Mouse (Mus musculus) CD4-positive helper T cell, adult 2 months (primary cell): ENCODE measurements around the gene Cfap61.

Experiments used
- DNase-seq: peaks from one replicate; pipeline ENCODE4 v3.0.0-alpha.2; 2012; ENCODE audit warnings: low read depth, missing footprints, low spot score

Gene Cfap61

GRCm38 (mm10) chr2:146256321-146256875, 321.8 kb downstream of the Cfap61 start:
- DNase-seq = no peak

GRCm38 (mm10) chr2:146257037-146257436, 322.5 kb downstream of the Cfap61 start:
- no peak for DNase-seq

- DNase-seq = no peak
These were observed 323.0 kb downstream of the Cfap61 start for GRCm38 (mm10) chr2:146257609-146258008.

GRCm38 (mm10) chr2:146258736-146259469, 324.3 kb downstream of the Cfap61 start:
- no peak for DNase-seq

GRCm38 (mm10) chr2:146259787-146260560, 325.4 kb downstream of the Cfap61 start:
- DNase-seq = no peak

GRCm38 (mm10) chr2:146261146-146261545, 326.6 kb downstream of the Cfap61 start:
- no peak for DNase-seq

GRCm38 (mm10) chr2:146262215-146262614, 327.6 kb downstream of the Cfap61 start:
- no peak for DNase-seq

- DNase-seq = no peak
These were observed 328.4 kb downstream of the Cfap61 start for GRCm38 (mm10) chr2:146262966-146263365.
